Mouse (Mus musculus): ENCODE data around the gene Rer1.

DNA sequence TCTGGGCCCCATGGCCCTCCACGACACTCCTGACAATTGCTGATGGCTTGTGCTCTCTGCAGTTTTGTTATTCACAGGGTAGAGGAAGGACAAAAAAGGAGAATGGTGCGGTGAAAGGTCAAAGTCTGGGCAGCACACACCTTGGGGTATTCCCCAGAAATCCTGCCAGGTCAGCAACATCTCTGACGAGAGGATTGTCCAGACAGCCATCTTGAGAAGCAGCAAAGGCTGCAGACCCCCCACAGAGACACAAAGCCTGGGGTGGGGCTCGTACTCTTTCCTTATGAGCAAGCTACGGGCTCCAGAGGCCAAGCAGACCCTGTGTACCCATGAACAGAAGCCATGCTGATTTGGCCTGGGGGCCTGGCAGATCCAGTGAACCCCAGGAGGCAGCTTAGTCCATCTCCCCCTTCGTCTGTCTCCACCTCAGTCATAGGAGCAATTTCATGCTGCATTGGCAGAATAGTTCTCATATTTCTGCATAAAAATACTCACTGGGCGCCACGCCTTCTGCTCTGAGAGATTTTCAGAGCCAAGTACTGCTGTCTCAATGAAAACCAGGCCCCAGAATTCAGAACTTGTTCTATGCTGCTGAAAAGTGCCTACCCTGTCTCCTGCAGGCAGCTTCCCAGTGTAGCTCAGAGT is 27.7 kb upstream of the Rer1 start:
- TF ChIP-seq CTCF (IDR thresholded peaks at IDR 0.05; ENCODE audit: control insufficient read depth, insufficient read depth, insufficient replicate concordance, low read depth, low read length): no peak
- no peak for TF ChIP-seq POLR2A (IDR thresholded peaks at IDR 0.05; ENCODE audit: control insufficient read depth, low read depth, low read length)

Measured in testis, adult 2 months (tissue).